Mouse (Mus musculus): Measurements from ENCODE around the gene Irx4. TPM values are rescaled to one million over a fixed set of nuclear protein-coding genes. Genes with fewer than 3 reads are reported as not detected.

Irx4 gene
- polyA plus RNA-seq, 1 experiment from 2014 or later = 0.20 TPM

- peaks cover 13% of the 10 kb centered on the region for H3K4me1 ChIP-seq (replicated peaks; ENCODE audit: control insufficient read depth, insufficient read depth, low read length)
Measured at GRCm38 (mm10) chr13:73267551-73267950, 7.3 kb downstream of the Irx4 start.

GRCm38 (mm10) chr13:73268702-73269101 is 8.4 kb downstream of the Irx4 start:
- ATAC-seq (ENCODE audit: low read depth) = peak; percentile 85

More at GRCm38 (mm10) chr13:73267551-73267950, 7.3 kb downstream of the Irx4 start:
- no peaks in the 10 kb centered on the region for H3K36me3 ChIP-seq (ENCODE audit: control insufficient read depth, insufficient read depth, low read length)
- no peak overlapping the region for H3K4me3 ChIP-seq (ENCODE audit: low read length)
- H3K4me2 ChIP-seq (ENCODE audit: low read depth, low read length) = no peak overlapping the region
- 5% methylated on average over 10 of the region's 10 CpGs for WGBS
- H3K27me3 ChIP-seq (ENCODE audit: control insufficient read depth, insufficient read depth, low read depth, low read length) = peaks cover 98% of the 10 kb centered on the region
- H3K9me3 ChIP-seq (ENCODE audit: control insufficient read depth, low read length) = no peaks in the 10 kb centered on the region
- ATAC-seq (ENCODE audit: low read depth) = no peak
- H3K27ac ChIP-seq (ENCODE audit: low read length) = no peak overlapping the region
- no peak overlapping the region for H3K9ac ChIP-seq (ENCODE audit: low read length)

GRCm38 (mm10) chr13:73269251-73269650 is 9.0 kb downstream of the Irx4 start:
- ATAC-seq (ENCODE audit: low read depth) = no peak

More at GRCm38 (mm10) chr13:73268702-73269101, 8.4 kb downstream of the Irx4 start:
- H3K9ac ChIP-seq (ENCODE audit: low read length) = no peak overlapping the region
- H3K27me3 ChIP-seq (ENCODE audit: control insufficient read depth, insufficient read depth, low read depth, low read length) = peaks cover 98% of the 10 kb centered on the region
- H3K36me3 ChIP-seq (ENCODE audit: control insufficient read depth, insufficient read depth, low read length) = no peaks in the 10 kb centered on the region
- peak overlapping the region; percentile 4 for H3K4me2 ChIP-seq (ENCODE audit: low read depth, low read length)
- H3K4me1 ChIP-seq (replicated peaks; ENCODE audit: control insufficient read depth, insufficient read depth, low read length) = peaks cover 13% of the 10 kb centered on the region
- 2% methylated on average over 20 of the region's 20 CpGs for WGBS
- H3K4me3 ChIP-seq (ENCODE audit: low read length) = no peak overlapping the region; the same call in 1 of the 2 replicates
- H3K27ac ChIP-seq (ENCODE audit: low read length) = no peak overlapping the region
- H3K9me3 ChIP-seq (ENCODE audit: control insufficient read depth, low read length) = no peaks in the 10 kb centered on the region

GRCm38 (mm10) chr13:73269891-73270290 is 9.6 kb downstream of the Irx4 start:
- Histone ChIP-seq H3K4me1 (replicated peaks; ENCODE audit: control insufficient read depth, insufficient read depth, low read length) (peaks cover 13% of the 10 kb centered on the region), H3K9me3 (ENCODE audit: control insufficient read depth, low read length) (no peaks in the 10 kb centered on the region), H3K36me3 (ENCODE audit: control insufficient read depth, insufficient read depth, low read length) (no peaks in the 10 kb centered on the region), H3K27ac (ENCODE audit: low read length) (no peak overlapping the region), H3K4me2 (ENCODE audit: low read depth, low read length) (no peak overlapping the region), H3K9ac (ENCODE audit: low read length) (no peak overlapping the region), H3K4me3 (ENCODE audit: low read length) (no peak overlapping the region), H3K27me3 (ENCODE audit: control insufficient read depth, insufficient read depth, low read depth, low read length) (peaks cover 95% of the 10 kb centered on the region)
- 22% methylated on average over 3 of the region's 3 CpGs for WGBS
- ATAC-seq (ENCODE audit: low read depth) = no peak

More at GRCm38 (mm10) chr13:73269251-73269650, 9.0 kb downstream of the Irx4 start:
- Histone ChIP-seq H3K4me1 (replicated peaks; ENCODE audit: control insufficient read depth, insufficient read depth, low read length) (peaks cover 13% of the 10 kb centered on the region), H3K4me2 (ENCODE audit: low read depth, low read length) (peak overlapping the region; percentile 4), H3K4me3 (ENCODE audit: low read length) (0 out of 2 replicates have a peak overlapping the region, but pooled peaks have one; percentile 3), H3K9ac (ENCODE audit: low read length) (no peak overlapping the region), H3K36me3 (ENCODE audit: control insufficient read depth, insufficient read depth, low read length) (no peaks in the 10 kb centered on the region), H3K27me3 (ENCODE audit: control insufficient read depth, insufficient read depth, low read depth, low read length) (peaks cover 98% of the 10 kb centered on the region), H3K27ac (ENCODE audit: low read length) (no peak overlapping the region), H3K9me3 (ENCODE audit: control insufficient read depth, low read length) (no peaks in the 10 kb centered on the region)
- WGBS = 10% methylated on average over 15 of the region's 15 CpGs

GRCm38 (mm10) chr13:73270451-73271081 is 10.3 kb downstream of the Irx4 start:
- Histone ChIP-seq H3K4me1 (replicated peaks; ENCODE audit: control insufficient read depth, insufficient read depth, low read length) (peaks cover 8% of the 10 kb centered on the region), H3K4me3 (ENCODE audit: low read length) (peak overlapping the region; percentile 13; the same call in 1 of the 2 replicates)

GRCm38 (mm10) chr13:73271336-73272242 is 11.3 kb downstream of the Irx4 start:
- WGBS = 1% methylated on average over 53 of the region's 53 CpGs
- no peak for ATAC-seq (ENCODE audit: low read depth)
- Histone ChIP-seq H3K4me2 (ENCODE audit: low read depth, low read length) (peak overlapping the region; percentile 40), H3K36me3 (ENCODE audit: control insufficient read depth, insufficient read depth, low read length) (no peaks in the 10 kb centered on the region), H3K4me1 (replicated peaks; ENCODE audit: control insufficient read depth, insufficient read depth, low read length) (peaks cover 8% of the 10 kb centered on the region), H3K4me3 (ENCODE audit: low read length) (peak overlapping the region; percentile 28), H3K27me3 (ENCODE audit: control insufficient read depth, insufficient read depth, low read depth, low read length) (peaks cover 80% of the 10 kb centered on the region), H3K9ac (ENCODE audit: low read length) (no peak overlapping the region), H3K9me3 (ENCODE audit: control insufficient read depth, low read length) (no peaks in the 10 kb centered on the region), H3K27ac (ENCODE audit: low read length) (no peak overlapping the region)

More at GRCm38 (mm10) chr13:73270451-73271081, 10.3 kb downstream of the Irx4 start:
- Histone ChIP-seq H3K27ac (ENCODE audit: low read length) (no peak overlapping the region), H3K9ac (ENCODE audit: low read length) (no peak overlapping the region), H3K36me3 (ENCODE audit: control insufficient read depth, insufficient read depth, low read length) (no peaks in the 10 kb centered on the region), H3K4me2 (ENCODE audit: low read depth, low read length) (peak overlapping the region; percentile 18), H3K27me3 (ENCODE audit: control insufficient read depth, insufficient read depth, low read depth, low read length) (peaks cover 88% of the 10 kb centered on the region), H3K9me3 (ENCODE audit: control insufficient read depth, low read length) (no peaks in the 10 kb centered on the region)
- WGBS = 6% methylated on average over 22 of the region's 22 CpGs
- ATAC-seq (ENCODE audit: low read depth) = no peak

GRCm38 (mm10) chr13:73272794-73273282 is 12.6 kb downstream of the Irx4 start:
- Histone ChIP-seq H3K4me2 (ENCODE audit: low read depth, low read length) (no peak overlapping the region), H3K4me3 (ENCODE audit: low read length) (no peak overlapping the region), H3K27ac (ENCODE audit: low read length) (no peak overlapping the region), H3K4me1 (replicated peaks; ENCODE audit: control insufficient read depth, insufficient read depth, low read length) (peaks cover 8% of the 10 kb centered on the region), H3K36me3 (ENCODE audit: control insufficient read depth, insufficient read depth, low read length) (no peaks in the 10 kb centered on the region), H3K9me3 (ENCODE audit: control insufficient read depth, low read length) (no peaks in the 10 kb centered on the region), H3K9ac (ENCODE audit: low read length) (no peak overlapping the region), H3K27me3 (ENCODE audit: control insufficient read depth, insufficient read depth, low read depth, low read length) (peaks cover 67% of the 10 kb centered on the region)
- ATAC-seq (ENCODE audit: low read depth) = no peak

GRCm38 (mm10) chr13:73273536-73273935 is 13.3 kb downstream of the Irx4 start:
- WGBS = 7% methylated on average over 1 of the region's 1 CpGs
- no peak for ATAC-seq (ENCODE audit: low read depth)
- no peak overlapping the region for H3K4me3 ChIP-seq (ENCODE audit: low read length)
- no peak overlapping the region for H3K9ac ChIP-seq (ENCODE audit: low read length)
- H3K4me2 ChIP-seq (ENCODE audit: low read depth, low read length) = no peak overlapping the region
- peaks cover 60% of the 10 kb centered on the region for H3K27me3 ChIP-seq (ENCODE audit: control insufficient read depth, insufficient read depth, low read depth, low read length)
- no peak overlapping the region for H3K27ac ChIP-seq (ENCODE audit: low read length)
- H3K36me3 ChIP-seq (ENCODE audit: control insufficient read depth, insufficient read depth, low read length) = no peaks in the 10 kb centered on the region
- H3K9me3 ChIP-seq (ENCODE audit: control insufficient read depth, low read length) = no peaks in the 10 kb centered on the region
- H3K4me1 ChIP-seq (replicated peaks; ENCODE audit: control insufficient read depth, insufficient read depth, low read length) = peaks cover 8% of the 10 kb centered on the region

GRCm38 (mm10) chr13:73277361-73277760 is 17.1 kb downstream of the Irx4 start:
- no peak overlapping the region for H3K4me2 ChIP-seq (ENCODE audit: low read depth, low read length)
- WGBS = 75% methylated on average over 6 of the region's 6 CpGs
- no peaks in the 10 kb centered on the region for H3K9me3 ChIP-seq (ENCODE audit: control insufficient read depth, low read length)
- no peak overlapping the region for H3K9ac ChIP-seq (ENCODE audit: low read length)
- no peak for ATAC-seq (ENCODE audit: low read depth)
- H3K36me3 ChIP-seq (ENCODE audit: control insufficient read depth, insufficient read depth, low read length) = no peaks in the 10 kb centered on the region
- H3K27me3 ChIP-seq (ENCODE audit: control insufficient read depth, insufficient read depth, low read depth, low read length) = peaks cover 22% of the 10 kb centered on the region
- H3K4me3 ChIP-seq (ENCODE audit: low read length) = no peak overlapping the region
- H3K27ac ChIP-seq (ENCODE audit: low read length) = no peak overlapping the region
- no peaks in the 10 kb centered on the region for H3K4me1 ChIP-seq (replicated peaks; ENCODE audit: control insufficient read depth, insufficient read depth, low read length)
